Mouse (Mus musculus) small intestine, adult 2 months (tissue): ENCODE results near the gene Mtcl1.

ENCODE experiments used
- CTCF ChIP-seq: fragments of 200-500 bp; IDR thresholded peaks from 2 replicates; pipeline ENCODE4 v1.5.1; 2012; ENCODE audit warnings: low read depth, mild to moderate bottlenecking, control low read depth, inconsistent platforms, low read length, moderate library complexity, mixed read lengths; ENCODE audit not compliant: insufficient replicate concordance, insufficient read length; ENCODE audit errors: extremely low read depth
- POLR2A ChIP-seq: fragments of 200-500 bp; IDR thresholded peaks from 2 replicates; pipeline ENCODE4 v1.6.1; 2012; ENCODE audit warnings: low read depth, mild to moderate bottlenecking, control low read depth, inconsistent platforms, low read length, moderate library complexity

DNA sequence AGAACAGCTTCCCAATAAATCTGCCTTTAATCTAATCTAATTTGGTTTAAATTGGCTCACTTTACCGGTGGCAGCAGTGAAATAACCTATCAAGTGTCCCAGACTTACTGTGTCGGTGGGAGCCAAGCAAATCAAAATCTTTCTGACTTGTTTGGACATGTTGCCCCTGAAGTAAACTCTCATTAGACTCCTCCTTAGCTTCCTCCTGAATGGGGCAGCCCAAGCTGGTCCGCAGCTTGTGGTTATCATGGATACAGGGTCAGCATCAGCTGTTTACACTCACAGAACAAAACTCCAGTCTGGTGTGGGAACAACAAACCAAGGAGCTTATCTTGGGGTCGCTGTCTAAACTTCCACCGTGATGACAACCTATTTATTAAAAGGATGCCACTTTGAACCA lies 22.2 kb upstream of the Mtcl1 start:
- TF ChIP-seq POLR2A = no peak
- TF ChIP-seq CTCF = no peak
